Mouse (Mus musculus) bone marrow, adult 2 months (tissue): ENCODE data around the gene Zfp788.

Experiments
- CTCF ChIP-seq: fragments of 200-500 bp; IDR thresholded peaks from 2 replicates; pipeline ENCODE4 v1.5.1; 2011; ENCODE audit warnings: low read length, control low read depth; ENCODE audit not compliant: control insufficient read depth, insufficient read depth
- POLR2A ChIP-seq: fragments of 200-500 bp; IDR thresholded peaks from 2 replicates; pipeline ENCODE4 v1.6.1; 2011; ENCODE audit warnings: low read depth, mild to moderate bottlenecking, control low read depth, low read length, borderline replicate concordance; ENCODE audit not compliant: control insufficient read depth

DNA sequence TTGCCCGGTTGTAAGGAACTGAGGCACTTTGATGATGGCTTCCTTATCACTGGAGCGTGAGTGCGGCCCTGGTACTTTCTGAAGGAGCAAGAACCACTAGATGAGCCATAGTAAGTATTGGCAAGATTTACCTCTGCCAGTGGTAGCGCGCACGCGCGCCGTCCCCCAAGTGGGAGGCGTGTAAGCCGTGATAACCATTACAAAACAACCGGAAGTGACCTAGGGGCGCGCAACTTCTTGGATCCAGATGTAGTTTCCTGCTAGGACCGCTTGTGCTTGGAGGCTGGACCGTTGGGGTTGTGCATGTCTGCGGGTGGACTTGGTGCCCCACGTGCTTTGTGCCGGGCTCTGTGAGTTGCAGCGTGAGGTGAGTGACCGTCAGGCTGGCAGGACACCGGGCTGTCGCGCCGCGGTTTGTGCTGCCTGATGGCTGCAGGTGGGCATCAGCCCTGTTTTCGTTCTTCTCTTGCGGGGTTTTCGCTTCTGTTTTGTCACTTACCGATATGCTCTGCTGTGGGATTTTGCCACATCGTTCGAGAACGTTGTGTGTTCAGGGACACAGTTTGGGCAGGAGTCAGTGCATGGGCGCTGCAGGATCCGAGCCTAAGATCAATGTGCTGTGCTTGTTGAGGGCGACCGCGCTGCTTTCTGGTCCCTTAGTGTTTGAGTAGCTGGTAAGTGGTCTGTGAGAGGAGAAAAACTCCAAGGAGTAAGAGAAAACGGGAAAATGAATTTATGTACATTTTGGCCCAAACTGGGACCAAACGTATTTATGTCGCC, 33.8 kb upstream of the Zfp788 start, which contains the start of gene 2610021A01Rik:
- TF ChIP-seq CTCF (no peak), POLR2A (peak; percentile 40; the same call in 1 of the 2 replicates)
